Mouse (Mus musculus) heart, adult 2 months (tissue): ENCODE results near the gene Arsa.

Experiments used
- CTCF ChIP-seq: fragments of 200-600 bp; IDR thresholded peaks from 2 replicates; pipeline ENCODE4 v1.8.1; 2022; ENCODE audit warnings: antibody characterized with exemption, mild to moderate bottlenecking, moderate library complexity
- EP300 ChIP-seq: fragments of 200-500 bp; IDR thresholded peaks from 2 replicates; pipeline ENCODE4 v1.6.1; 2011; ENCODE audit warnings: low read depth, low read length, control low read depth; ENCODE audit not compliant: insufficient read depth
- POLR2A ChIP-seq: fragments of 200-500 bp; IDR thresholded peaks from 2 replicates; pipeline ENCODE4 v1.6.1; 2011; ENCODE audit warnings: mild to moderate bottlenecking, low read depth, low read length, control low read depth; ENCODE audit not compliant: insufficient read depth

DNA sequence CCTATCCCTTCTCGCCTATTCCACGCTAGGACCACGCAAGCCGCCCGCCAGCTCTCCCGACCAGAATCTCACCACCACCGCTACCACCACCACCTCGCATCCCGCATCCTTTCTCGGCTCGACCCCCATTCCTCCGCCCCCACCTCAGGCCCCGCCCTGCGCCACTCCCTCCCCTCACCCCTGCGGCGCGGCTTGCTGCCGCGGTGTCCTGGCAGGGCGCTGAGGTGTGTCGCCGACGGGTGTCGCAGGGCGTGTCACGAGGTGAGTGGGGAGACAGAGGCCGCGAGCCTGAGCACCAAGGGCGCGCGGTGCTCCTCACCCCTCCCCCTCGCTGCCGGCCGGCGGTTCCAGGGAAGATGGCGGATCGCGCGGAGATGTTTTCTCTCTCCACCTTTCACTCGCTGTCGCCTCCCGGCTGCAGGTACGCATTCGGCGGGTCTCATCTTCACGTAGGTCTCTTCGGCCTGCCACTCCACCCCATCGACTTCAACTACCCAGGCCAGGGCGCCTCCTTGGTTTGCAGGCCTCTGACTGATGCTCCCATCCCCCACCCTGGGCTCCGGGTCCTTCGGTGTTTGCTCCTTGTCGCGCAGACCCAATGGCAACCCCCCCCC is 23.3 kb downstream of the Arsa start, which contains the start of gene Mapk8ip2:
- TF ChIP-seq EP300 (no peak), CTCF (no peak), POLR2A (no peak)
